Mouse (Mus musculus): ENCODE results near the gene Eif5b. TPM values are rescaled to one million over a fixed set of nuclear protein-coding genes. Genes with fewer than 3 reads are reported as not detected.
"Not testable (repeated sequence)": the region's sequence is repeated elsewhere in the genome, so short reads cannot be mapped to it uniquely, and the experiment has no call there.

The Eif5b gene
- total RNA-seq (2017) = 41.0 and 70.5 TPM in 2 replicates

- peak; percentile 73 for ATAC-seq (replicated peaks; ENCODE audit: low read depth, poor library complexity, severe bottlenecking)
Observed at GRCm38 (mm10) chr1:37997867-37998266, at the start of gene Eif5b, which contains the start of gene Txndc9. Eif5b (plus strand) TSS chr1:37998010. Txndc9 (minus strand) TSS chr1:37997893.

- no peak for ATAC-seq (replicated peaks; ENCODE audit: low read depth, poor library complexity, severe bottlenecking)
Observed at GRCm38 (mm10) chr1:37948906-37949305, 48.9 kb upstream of the Eif5b start.

DNA sequence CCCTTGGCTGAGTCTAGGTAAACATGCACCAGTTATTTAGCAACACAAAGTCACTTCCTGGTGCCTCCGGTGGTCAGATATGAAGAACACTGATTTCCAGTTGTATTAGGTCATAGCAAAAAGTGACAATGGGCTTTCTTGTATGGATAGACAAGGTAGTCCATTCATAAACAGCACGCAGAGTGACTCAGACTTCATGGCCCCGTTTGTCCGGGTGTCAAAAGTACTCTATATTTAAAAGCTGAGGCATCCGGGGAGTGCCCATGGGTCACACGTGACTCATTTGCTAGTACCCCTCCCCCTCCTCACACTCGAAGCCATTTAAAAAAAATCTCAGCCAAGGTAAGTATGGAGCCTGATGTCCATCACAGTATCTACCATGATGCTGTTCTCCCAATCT is 43.0 kb upstream of the Eif5b start:
- ATAC-seq (replicated peaks; ENCODE audit: low read depth, poor library complexity, severe bottlenecking) = no peak

DNA sequence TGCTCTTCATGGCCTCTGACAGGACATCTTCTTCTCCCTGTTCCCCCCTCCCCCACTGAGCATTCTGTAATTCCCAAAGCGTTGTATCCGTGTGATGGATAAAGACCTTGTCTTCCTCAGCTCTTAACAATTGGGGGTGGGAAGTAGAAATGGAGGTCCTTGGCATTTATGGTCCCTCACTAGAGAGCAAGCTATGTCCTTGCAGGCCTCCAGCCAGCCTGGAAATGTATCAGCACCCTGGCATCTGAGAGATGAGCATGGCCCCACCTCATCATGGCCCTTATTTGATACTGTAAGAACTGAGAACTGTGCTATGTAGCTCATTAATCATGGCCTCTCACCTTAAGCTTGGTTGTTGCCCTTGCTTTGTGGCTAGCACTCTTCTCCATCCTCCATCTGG is 42.6 kb upstream of the Eif5b start:
- no peak for ATAC-seq (replicated peaks; ENCODE audit: low read depth, poor library complexity, severe bottlenecking)

GRCm38 (mm10) chr1:37956690-37957431 is 40.9 kb upstream of the Eif5b start:
- no peak for ATAC-seq (replicated peaks; ENCODE audit: low read depth, poor library complexity, severe bottlenecking)

- ATAC-seq (replicated peaks; ENCODE audit: low read depth, poor library complexity, severe bottlenecking) = no peak
Observed at GRCm38 (mm10) chr1:37957659-37958058, 40.2 kb upstream of the Eif5b start, which contains the start of gene Lyg1. Lyg1 (minus strand) TSS chr1:37957759.

DNA sequence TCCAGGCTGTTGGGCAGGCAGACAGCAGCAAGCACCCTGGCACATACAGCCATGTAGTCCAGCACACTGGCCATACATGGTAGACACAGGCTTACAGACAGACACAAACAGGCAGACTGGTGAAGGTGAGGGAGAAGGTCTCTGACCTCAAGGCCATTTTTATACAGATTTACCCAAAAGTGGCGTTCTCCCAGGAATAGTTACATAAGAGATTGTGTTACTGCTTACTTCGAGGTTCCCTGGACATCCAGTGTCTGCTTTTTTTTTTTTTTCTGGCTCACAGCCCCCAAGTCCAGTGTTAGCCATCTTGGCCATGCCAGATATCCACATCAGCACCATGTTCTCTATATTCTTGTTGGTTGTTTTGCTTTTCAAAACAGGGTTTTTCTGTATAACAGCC is 39.3 kb upstream of the Eif5b start:
- ATAC-seq (replicated peaks; ENCODE audit: low read depth, poor library complexity, severe bottlenecking) = no peak

DNA sequence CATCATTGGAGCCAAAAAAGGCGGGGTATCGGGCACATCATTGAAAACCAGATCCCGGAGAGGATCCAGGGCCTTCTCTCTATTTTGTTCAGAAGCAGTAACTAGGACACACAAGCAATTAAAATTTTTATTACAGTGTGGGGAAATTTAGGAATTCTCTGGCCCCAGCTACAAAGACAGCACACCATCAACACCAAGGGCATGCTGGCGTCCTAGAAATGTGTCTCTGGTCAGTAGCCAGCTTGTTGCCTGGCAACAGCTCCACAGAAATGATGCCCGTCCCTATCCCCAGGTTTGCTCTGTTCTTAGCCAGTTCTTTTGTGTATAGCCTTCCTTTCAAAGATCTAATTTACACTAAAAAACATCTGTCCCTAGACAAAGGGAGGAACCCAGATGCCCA is 38.3 kb upstream of the Eif5b start:
- no peak for ATAC-seq (replicated peaks; ENCODE audit: low read depth, poor library complexity, severe bottlenecking)

GRCm38 (mm10) chr1:37965571-37965970 is 32.2 kb upstream of the Eif5b start:
- no peak for ATAC-seq (replicated peaks; ENCODE audit: low read depth, poor library complexity, severe bottlenecking)

GRCm38 (mm10) chr1:37968746-37969145 is 29.1 kb upstream of the Eif5b start:
- ATAC-seq (replicated peaks; ENCODE audit: low read depth, poor library complexity, severe bottlenecking) = no peak

- ATAC-seq (replicated peaks; ENCODE audit: low read depth, poor library complexity, severe bottlenecking) = no peak
Observed at GRCm38 (mm10) chr1:37971520-37971919, 26.3 kb upstream of the Eif5b start.

- ATAC-seq (replicated peaks; ENCODE audit: low read depth, poor library complexity, severe bottlenecking) = not testable (repeated sequence)
Observed at GRCm38 (mm10) chr1:37976666-37977065, 21.1 kb upstream of the Eif5b start.

GRCm38 (mm10) chr1:37977303-37977702 is 20.5 kb upstream of the Eif5b start:
- ATAC-seq (replicated peaks; ENCODE audit: low read depth, poor library complexity, severe bottlenecking) = no peak

GRCm38 (mm10) chr1:37984326-37984725 is 13.5 kb upstream of the Eif5b start:
- no peak for ATAC-seq (replicated peaks; ENCODE audit: low read depth, poor library complexity, severe bottlenecking)

DNA sequence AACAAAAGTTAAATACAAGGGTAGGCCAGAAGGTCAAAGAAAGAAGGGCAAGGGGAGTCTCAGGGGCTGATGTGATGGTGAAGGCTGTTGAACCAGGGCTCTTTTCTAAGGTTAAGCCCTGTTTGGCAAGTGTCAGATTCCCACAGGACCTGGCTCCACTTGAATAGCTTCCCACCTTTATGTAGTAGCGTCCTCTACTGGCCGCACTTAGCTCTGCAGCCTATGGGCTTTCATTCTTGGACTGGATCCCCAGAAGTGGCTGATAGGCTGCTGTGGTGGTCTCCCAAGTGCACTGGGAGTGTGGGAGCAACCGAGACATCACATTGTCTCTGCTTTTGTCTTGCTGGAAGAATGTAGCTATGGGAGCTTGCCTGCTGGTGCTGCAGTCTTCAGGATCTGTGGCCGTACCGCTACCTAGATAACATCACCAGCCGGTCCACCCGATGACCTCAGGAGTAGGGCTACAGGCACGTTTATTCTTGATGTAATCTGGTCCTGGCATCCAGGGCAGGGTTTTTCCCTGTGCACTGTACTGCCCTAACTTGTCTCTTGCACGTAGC is 12.0 kb upstream of the Eif5b start:
- ATAC-seq (replicated peaks; ENCODE audit: low read depth, poor library complexity, severe bottlenecking) = 0 out of 2 replicates have a peak, but pooled peaks have one; percentile 36

DNA sequence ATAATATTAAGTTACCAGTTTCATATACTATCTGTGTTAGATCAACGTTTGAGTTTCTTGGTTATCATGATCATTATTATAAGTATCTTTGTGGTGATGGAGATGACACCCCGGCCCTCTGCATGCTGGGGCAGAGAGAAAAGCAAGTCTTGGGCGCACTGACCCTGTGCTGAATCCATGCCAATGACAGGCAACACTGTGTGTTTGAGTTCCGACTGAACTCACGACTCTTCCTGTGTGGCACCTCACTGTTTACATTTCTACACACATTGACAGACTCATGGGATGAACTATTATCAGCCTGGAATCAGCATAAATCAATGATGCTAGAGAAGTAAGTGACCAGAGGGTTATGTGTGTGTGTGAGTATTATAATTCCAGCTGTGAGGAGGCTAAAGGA is 10.0 kb upstream of the Eif5b start:
- no peak for ATAC-seq (replicated peaks; ENCODE audit: low read depth, poor library complexity, severe bottlenecking)

DNA sequence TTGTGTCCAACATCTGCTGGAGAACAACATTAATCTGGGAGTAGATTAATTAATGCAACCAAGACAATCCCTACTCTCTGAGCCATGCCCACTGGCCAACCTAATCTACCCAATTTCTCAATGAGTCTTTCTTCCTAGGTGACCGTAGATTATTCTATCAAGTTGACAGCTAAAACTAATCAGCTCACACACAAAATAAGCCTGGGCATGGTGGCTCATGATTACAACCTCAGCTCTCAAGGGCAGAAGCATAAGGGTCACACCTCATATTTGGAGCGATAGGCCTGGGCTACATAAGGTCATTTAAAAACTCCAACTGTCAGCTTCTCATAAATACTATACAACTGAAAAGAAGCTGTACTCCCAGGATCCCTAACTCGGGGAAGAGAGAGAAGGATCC is 1.6 kb upstream of the Eif5b start:
- ATAC-seq (replicated peaks; ENCODE audit: low read depth, poor library complexity, severe bottlenecking) = no peak

DNA sequence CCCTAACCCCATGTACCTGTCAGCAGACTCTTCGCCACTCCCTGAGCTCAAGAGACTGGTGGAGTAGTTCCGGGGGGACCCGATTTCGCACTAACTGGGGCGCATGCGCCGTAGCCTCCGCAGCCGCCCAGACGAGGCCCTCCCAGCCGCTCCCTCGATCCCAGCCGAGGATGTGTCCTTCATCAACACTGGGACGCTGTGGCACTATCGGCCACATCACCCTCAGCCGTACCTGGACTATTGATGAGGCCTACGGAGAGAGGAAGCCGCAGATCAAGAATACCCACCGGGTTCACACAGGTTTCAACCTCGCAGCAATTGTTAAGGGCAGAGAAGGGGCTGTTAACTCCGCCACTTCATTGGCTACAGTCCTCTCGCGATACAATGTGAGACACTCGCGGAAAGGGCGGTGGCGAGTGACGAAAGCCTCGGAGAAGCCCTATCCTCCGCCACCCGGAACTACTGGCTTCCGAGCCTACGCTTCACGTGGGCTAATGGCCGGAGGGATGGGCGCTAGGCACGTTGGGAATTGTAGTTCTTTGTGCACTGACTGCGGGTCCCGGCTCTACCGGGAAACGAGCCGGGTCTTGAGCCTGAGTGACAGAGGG is 829 bp upstream of the Eif5b start:
- ATAC-seq (replicated peaks; ENCODE audit: low read depth, poor library complexity, severe bottlenecking) = peak; percentile 92

DNA sequence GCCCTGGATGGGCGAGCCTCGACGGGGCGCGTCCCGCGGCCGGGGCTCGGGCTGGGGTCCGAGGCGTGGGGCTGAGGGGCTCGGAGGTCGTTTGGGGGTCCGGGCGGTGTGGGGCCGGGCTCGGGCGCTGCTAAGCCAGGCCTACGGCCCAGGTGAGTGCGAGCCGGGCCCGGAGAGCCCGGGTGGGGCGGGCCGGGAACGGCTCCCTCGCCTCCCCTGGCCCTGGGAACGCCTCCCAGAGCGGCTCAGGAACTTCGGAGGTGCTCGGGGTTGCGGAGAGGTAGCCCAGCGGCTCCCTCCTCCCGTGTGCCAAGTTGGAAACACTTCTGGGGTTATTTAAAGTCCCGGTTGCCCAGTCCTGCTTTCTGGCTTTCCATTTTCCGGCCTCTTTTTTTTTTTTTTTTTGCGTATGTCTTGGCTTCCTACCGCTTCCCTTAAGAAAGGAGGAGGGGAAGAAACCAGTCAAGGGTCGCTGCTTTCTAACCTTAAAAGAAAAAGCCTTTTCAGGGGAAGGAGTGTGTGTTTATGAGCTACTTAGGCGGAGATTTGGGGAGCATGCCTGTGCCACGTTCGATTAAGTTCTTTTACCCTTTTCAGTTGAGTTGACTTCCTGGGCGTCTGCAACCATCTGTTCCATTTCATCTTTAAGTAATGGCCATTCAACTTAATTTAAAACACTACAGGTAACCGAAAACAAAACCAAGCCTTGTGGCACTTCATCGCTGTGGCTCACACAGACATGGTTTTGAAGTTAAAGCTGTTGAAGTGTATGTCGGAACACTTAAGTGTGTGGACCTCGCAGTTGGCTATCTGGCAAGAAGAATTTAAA is 775 bp downstream of the Eif5b start:
- ATAC-seq (replicated peaks; ENCODE audit: low read depth, poor library complexity, severe bottlenecking) = no peak

GRCm38 (mm10) chr1:37999552-37999951 is 1.7 kb downstream of the Eif5b start:
- no peak for ATAC-seq (replicated peaks; ENCODE audit: low read depth, poor library complexity, severe bottlenecking)

DNA sequence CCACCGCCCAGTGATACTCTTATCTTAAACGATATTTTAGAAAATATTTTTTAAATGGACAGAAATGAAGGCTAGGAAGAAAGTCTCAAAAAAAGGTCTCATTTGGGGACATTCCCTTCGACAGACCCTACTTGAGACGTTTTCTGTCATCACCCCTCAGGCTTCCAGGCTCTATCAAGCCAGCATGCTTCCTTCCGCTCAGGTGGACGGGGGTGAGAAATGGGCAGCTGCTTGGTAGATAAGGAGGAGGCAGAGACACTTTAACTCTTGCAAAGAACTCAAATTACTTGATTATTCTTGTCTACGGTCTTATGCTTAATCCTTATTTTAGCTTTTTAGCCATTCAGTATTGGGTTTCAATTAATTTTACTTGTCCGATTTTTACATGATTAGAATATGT is 3.0 kb downstream of the Eif5b start:
- no peak for ATAC-seq (replicated peaks; ENCODE audit: low read depth, poor library complexity, severe bottlenecking)
